Mouse (Mus musculus): Measurements from ENCODE around the gene Gm28047.
"Not testable (repeated sequence)": the region's sequence is repeated elsewhere in the genome, so short reads cannot be mapped to it uniquely, and the experiment has no call there.

Gm28047 gene

DNA sequence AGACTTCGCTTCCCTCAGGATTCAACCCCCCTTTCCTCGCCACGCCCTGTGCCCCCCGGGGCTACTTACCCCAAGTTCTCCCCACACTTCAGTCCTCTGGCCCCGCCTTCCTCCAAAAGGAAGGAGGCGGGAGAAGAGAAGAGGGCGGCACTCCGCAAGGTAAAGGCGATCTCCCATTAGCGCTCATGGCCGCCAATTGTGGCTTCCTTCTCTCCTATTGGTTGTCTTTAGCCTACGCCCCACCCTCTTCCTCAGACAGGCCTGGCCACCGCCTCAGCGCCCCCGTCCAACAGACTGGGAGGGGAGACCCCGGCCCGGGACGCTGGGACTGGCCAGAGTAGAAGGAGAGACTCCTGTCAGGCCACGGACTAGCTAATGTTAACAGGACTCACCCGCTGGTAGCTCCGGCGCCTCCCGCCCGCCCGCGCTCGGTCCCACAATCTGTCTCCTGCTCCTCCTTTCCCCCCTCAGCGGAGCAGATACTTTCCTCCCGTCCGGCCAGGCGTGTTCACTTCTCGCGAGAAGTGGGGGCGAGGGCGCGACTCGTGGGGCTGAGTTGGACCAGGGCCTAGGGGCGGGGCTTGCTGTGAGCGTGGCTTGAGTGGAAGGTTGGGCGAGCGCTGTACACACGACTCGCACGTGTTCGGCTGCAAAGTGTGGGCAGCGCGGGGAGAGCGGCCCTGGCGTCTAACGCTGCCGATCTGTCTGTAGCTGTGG, at the start of gene Gm28047, which contains the start of gene Atf7:
Gm28047 (minus strand) TSS at position 98 of the 717 bp plus-strand sequence.
Atf7 (minus strand) TSS at position 495 of the 717 bp plus-strand sequence.
- peak; percentile 97 for ATAC-seq (ENCODE audit: low TSS enrichment)

DNA sequence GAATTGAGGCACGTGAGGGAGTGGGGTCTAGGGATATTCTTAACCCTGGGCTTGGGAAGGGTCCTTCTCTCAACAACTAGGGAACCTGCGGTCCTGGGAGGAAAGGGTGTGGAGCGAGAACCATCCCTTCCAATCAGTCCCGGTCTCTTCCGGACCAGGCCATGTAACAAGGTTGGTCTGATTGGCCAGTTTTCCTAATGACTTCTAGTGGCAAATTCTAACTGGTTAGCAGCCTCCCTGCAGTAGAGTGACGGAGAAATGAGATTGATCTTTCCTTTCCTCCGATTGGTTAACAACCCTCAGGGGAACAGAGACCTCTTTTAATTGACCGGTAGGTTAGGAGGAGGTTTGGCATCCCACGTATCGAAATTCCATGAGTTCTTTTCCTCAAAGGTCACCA, 48.7 kb upstream of the Gm28047 start:
- ATAC-seq (ENCODE audit: low TSS enrichment) = peak; percentile 60

DNA sequence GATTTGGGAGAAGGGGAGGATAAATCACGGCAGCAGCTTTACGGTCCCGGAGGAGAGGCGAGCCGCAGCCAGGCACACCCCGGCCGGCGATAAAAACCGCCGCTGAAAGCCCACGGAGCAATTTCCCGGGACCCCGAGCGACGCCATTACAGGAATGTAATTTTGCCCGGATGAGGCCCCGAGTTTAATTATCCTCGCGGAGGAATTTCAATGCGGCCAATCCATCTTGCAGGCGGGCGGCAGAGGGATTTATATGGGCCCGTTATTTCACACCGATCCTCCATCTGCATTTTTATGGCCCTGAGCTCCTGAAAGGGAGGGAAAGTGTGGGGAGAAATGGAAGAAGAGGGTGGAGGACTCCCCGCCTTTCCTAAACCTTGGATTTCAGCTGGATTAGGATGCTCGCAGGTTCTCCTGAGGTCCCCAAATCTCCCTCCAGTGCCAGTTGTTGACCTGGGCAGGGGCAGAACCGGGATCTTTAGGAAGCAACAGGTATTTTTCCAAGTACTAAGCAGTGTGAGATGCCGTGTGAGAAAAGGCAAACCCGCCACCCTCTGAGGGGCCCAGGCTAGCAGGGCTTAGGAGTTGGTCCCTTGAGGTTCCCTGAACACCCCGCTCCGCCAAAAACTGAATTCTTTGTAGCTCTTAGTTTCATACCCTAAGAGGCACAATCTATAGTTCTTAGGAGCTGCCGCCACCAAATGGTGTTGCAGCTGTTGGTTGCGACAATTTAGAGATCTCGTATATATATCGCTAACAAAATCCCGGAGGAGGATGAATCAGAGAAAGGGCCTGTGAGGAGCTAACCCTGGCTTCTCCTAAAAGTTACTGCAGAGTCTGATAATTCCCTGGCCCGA, 47.6 kb upstream of the Gm28047 start, which contains the start of gene Atp5g2:
Atp5g2 (minus strand) TSS at position 138 of the 857 bp plus-strand sequence.
- ATAC-seq (ENCODE audit: low TSS enrichment) = no peak

DNA sequence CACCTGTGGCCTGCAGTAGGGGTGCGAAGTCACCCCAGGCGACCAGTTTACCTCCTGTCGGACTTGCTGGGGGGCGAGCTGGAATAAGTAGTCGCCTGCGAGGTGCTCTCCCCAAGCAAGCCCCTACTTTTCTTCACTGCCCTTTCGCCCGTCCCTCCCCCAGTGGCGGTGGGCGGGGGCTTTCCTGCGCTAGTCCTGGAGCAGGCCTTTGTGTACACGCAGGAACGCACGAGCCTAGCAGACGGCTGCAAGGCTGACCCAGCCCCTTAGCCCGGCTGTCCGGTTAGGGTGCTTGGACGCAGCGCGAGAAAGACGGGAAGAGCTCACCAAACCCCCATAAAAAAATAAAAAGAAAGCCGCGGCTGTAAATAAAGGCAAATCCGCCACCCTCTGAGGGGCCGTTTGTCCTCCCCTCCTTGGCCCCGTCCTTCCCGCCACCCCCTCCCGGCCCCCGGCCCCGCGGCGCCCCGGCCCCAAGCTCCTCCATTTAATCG, 46.9 kb upstream of the Gm28047 start:
- ATAC-seq (ENCODE audit: low TSS enrichment) = peak; percentile 5; the same call in 1 of the 2 replicates

DNA sequence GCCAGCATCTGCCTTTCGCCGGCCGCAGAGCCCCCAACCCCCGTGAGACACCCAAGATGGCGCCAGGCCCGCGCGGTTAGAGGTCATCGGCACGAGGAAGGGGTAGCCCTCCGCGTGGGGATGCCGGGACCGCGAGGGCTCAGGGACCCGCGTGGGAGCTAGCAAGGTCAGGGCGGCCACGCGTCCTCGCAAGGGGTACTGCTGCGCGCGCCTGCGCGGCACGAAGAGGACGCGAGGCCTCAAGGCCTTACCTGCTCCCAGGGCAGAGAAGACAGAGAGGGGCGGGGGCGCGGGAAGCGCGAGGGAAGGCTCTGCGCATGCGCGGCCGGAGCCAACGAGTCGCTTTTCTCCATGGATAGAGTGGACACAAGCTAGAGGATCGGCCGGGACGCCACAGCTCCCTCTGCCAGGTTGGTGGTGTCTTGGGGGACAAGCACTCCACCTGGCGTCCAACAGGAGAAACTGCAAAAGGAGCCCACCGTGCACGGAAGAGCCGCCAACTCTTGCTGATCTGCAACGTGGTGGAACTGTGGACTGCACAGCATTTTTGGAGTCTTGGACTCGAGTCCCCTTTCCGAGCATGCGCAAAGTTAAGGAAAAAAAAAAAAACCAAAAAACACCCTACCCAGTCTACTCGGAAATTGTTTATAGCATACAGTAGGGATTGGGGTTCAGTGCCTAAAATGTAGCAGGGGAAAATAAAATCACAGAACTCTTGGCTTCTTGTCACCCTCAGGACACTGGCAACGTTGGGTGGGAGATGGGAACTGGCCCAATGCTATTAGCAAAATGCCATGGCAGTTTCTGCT, 46.1 kb upstream of the Gm28047 start:
- ATAC-seq (ENCODE audit: low TSS enrichment) = peak; percentile 74

DNA sequence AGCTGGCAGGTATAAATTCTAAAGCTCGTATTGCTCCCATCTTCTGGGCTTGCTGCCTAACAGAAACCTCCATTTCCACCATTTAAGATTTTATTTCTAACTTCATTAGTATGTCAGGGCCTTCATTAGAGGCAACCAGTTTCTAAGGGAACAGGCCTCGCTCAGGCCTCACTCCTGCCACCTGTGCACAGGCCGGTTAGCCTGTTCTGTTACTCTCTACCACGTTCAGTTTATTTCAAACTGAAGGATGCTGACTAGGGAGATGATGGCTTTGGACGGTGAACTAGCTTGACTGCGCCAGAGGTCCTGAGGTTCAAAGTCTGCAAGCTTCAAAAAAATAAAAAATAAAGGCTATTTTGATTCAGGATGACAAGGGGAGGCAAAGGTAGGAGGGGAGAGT, 45.4 kb upstream of the Gm28047 start:
- no peak for ATAC-seq (ENCODE audit: low TSS enrichment)

DNA sequence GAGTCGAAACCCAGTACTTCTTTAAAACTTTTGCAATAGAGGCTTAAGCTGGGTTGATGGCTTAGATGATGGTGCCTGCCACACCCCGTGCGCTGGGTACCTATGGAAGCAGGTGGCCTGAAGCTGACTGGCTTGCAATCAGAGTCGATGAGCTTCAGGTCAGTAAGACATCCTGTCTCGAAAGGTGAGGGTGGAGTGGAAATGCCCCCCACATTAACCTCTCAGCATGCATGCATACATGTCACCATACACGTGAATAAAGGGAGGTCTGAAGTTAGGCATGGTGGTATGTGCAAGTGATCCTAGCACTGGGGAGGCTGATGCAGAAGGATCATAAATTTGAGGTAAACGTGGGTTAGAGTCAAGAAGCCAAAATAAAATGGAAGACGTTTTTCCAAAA, 44.7 kb upstream of the Gm28047 start:
- no peak for ATAC-seq (ENCODE audit: low TSS enrichment)

DNA sequence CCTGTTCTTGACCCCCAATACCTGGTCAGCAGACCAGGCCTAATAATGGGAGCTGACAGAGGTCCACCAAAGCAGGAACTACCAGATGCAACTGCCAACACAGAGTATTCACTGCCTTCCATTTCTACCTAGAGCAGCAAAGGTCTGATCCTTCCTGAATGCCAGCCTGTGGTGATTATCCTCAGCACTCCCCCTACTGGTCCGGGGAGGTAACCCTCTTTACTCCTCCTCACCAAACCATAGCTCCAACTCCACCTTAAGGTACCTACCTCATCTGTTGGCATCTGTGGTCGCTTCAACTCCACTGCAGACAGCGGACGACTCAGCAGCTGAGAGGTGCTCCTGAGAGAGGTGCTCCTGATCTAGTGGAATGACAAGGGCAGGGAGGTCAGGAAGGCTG, 40.6 kb upstream of the Gm28047 start:
- ATAC-seq (ENCODE audit: low TSS enrichment) = peak; percentile 71

DNA sequence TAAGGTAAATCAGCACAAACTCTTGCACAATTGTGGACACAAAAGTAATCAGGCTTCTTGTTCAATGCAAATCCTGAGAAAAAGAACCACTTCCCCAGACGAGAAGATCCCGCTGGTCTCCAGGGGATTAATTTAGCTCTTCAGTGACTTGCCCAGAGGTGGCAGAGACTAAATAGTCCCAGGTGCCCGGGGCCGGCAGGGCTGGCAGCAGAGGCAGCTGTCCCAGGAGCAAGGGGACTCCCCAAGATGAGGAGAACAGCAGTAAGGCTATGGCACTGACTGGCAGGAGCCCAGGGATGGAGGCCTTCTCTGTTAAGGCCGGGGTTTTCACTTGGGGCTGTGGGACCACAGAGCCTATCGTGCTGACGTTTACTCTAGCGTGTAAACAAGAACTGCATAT, 39.0 kb upstream of the Gm28047 start:
- no peak for ATAC-seq (ENCODE audit: low TSS enrichment)

DNA sequence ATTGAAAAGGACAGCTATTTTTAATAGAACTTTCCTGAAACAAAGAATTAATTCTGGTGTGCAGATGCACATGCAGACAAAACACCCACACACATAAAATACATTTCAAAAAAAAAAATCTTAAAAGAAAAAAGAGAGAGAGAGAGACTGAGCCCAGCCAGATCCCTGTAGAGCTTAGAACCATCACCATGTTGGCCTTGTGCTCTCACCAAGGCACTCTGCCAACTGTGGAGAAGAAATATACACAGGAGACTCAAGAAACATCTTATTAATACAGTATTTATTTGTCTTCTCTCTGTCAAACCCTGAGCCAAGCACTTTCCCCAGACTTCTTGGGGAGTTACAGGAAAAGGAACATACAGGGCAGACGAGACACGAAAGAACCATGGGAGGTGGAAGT, 37.7 kb upstream of the Gm28047 start:
- not testable (repeated sequence) for ATAC-seq (ENCODE audit: low TSS enrichment)

DNA sequence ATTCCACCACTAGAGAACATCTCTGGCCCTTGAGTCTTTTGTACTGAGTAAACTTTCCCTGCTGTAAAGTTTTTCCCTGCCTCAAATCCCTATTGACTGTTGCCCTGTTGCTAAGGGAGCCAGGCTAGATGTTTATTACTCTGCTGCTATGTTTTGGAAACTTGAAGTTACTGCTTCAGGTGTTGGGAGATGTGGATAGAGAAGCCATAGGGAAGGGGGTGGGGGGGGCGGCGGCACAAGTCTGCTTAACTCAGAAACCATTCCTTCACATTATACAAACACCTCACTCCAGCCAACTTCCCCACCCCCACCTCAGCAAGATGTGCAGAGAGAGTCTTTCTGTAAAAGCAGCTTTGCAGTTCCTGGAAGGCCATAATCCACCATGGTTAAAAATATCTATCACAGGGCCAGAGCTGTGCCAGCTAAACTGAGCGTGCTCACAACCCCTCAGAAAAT, 33.1 kb upstream of the Gm28047 start:
- ATAC-seq (ENCODE audit: low TSS enrichment) = peak; percentile 66

DNA sequence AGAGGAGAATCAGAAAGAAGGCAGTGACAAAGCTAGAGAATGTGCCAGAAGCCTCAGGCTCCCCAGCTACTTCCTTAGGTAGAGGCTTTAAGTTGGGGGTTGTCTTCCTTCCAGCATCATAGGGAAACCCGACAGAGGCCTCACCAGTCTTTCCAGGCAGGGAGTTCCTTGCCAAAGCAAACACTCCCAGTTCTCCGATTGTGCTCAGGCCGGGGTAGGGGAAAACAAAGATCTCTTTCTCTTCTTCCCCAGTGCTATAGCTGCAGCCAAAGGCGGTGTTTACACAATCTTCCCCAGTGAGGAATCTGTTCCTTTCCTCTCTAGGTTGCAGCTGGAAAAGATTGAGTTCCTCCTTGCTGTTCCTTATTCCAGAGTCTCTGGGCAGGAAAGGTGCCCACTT, 31.8 kb upstream of the Gm28047 start:
- peak; percentile 53 for ATAC-seq (ENCODE audit: low TSS enrichment)

DNA sequence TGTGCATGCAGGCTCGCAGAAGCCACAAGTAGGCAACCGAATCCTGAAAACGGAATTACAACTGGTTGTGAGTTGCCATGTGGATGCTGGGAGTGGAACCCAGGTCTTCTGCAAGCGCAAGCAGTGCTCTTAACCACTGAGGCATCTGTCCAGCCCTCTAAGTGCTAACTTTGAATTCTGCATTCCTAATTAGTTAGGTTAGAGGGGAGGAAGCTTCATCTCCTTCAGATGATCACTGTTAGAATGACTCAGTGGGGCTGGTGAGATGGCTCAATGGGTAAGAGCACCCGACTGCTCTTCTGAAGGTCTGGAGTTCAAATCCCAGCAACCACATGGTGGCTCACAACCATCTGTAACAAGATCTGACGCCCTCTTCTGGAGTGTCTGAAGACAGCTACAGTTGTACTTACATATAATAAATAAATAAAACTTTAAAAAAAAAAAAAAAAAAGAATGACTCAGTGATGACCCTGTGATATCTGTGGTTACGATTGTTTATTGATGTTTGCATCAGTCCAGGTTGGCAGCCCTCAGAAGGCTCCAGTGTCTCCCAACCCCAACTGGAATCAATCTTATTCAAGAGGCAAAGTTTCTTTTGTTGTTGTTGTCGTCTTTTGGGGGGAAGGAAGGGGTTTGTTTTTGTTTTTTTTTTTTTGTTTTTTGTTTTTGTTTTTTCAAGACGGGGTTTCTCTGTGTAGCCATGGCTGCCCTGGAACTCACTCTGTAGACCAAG, 27.2 kb upstream of the Gm28047 start:
- not testable (repeated sequence) for ATAC-seq (ENCODE audit: low TSS enrichment)

DNA sequence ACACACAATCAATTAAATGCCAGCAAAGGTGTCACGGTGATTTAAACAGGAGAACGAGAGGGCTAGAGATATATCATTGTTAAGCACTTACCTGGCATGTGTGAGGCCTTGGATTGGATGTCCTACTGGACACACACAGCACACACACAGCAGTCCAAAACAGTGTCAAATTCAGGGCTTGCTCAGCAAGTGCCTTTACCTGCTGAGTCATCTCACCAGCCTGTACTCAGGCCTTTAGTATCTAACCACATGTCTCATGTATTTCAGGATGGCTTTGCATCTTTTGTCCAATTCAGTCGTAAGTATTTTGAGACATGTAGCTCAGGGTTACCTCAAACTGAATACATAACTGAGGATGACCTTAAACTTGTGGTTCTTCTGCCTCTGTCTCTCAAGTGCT, 26.2 kb upstream of the Gm28047 start:
- no peak for ATAC-seq (ENCODE audit: low TSS enrichment)

DNA sequence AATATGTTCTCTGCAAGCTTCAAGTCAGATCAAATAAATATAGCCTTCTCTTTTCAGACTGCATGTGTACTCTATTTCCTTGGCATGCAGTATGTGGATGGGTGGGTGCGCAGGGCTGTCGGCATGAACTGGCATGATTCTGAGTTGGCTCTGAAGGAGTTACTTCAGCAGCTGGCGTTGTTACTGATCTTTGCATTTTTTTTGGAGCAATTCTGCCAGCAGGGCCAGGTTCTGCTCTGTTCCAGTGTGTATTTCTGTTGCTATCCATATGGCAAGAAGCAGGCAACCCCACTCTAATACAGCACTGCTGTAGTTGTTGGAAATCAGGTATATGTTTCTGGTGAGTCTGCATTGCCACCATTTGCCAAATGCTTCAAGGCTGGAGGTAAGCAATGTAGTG, 10.9 kb upstream of the Gm28047 start:
- ATAC-seq (ENCODE audit: low TSS enrichment) = peak; percentile 88

DNA sequence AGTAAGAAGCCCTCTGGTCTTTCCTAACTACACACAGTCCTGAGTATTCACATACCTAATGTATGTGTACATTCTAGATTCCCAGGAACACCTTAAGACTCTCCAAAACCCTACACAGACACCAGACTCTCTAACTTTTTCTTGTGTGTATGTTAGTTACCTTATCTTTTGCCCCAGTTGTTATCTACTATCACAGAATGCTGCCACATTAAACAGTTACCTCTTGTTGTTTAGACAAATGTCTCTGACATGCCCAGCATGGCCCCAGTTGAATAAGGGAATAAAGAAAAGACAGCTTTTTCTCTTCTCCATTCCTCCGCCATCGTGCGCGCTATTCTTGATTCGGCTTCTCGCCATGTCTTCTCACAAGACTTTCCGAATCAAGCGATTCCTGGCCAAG, 9.8 kb upstream of the Gm28047 start:
- ATAC-seq (ENCODE audit: low TSS enrichment) = no peak

DNA sequence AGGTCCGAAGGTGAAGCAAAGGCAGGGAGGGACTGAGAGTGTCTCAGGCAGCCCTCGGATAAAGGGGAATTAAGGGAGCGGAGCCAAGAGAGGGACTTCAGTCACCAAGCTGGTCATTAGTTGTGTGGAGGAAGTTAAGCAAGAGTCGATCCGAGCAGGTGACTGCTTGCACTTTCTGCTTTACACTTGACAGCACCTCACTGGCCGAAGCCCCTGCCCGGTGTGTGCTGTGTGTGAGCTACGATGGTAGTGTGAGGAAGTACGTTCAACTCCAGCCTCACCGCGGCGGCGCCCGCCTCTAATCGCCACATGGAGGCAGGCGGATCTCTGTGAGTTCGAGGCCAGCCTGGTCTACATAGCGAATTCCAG, 804 bp upstream of the Gm28047 start:
- ATAC-seq (ENCODE audit: low TSS enrichment) = no peak

DNA sequence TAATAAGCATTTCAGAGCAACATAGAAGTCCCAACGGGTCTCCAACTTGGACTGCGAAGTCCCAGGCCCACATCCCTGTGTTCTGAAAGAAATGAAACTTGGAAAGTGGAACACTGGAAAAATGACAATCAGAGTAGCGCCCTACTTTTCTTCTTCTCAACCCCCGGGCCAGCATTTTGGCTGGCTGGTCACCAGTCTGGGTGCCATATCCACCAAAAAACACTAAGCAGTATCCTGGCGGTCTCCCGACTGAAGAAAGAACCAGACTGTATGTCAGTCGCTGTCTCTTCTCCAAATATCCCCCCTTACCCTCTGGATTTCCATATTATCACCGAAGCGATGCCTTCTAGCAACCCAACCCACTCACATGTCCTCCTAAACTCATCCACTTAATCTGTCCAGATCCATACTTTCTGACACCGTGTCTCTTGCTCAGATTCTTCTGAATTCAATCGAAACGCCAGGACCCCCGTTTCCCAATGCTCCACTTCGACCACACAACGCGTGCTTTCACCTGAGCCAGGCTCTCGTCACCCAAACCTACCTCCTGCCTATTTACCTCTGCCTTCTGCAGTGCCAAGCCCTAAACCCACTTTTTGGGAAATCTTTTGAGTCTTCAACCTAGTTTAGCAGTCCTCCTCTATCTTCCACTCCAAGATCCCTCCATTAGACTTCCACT, 437 bp downstream of the Gm28047 start:
- 0 out of 2 replicates have a peak, but pooled peaks have one; percentile 10 for ATAC-seq (ENCODE audit: low TSS enrichment)

DNA sequence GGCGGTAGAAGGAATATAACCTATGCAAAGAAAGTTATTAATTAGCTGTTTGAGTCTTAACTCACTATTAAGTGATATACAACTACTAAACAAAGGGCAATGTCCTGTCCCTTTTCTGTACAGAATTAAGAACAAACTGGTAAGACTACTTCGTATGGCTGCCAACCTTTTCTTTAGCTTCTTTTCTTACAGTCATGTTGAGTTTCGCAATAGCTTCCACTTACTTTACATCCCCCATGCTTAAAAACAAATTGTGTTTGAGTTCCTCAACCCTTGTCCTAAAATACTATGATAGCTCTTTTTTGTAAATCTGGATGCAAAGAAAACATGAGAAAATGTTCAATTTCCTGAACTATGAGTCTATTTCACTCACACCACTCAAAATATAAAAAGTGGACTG, 1.7 kb downstream of the Gm28047 start:
- ATAC-seq (ENCODE audit: low TSS enrichment) = no peak

DNA sequence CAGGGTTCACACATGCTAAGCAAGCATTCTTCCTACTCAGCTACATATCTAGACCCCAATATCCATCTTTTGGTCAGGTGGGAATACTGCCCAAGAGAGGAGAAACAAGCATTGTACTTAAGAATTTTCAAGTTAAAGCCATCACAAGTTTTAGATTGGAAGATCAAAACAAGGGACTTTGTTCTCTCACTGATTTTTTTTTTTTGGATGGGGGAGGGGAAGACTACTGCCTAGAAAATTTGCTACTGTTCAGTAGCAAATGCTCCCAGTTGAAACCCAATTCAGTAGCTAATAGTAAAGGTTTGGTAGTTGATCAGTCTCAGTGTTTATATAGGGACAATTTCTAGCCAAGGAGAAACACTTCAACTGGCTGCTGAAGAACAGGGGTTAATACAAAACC, 2.3 kb downstream of the Gm28047 start:
- ATAC-seq (ENCODE audit: low TSS enrichment) = no peak

DNA sequence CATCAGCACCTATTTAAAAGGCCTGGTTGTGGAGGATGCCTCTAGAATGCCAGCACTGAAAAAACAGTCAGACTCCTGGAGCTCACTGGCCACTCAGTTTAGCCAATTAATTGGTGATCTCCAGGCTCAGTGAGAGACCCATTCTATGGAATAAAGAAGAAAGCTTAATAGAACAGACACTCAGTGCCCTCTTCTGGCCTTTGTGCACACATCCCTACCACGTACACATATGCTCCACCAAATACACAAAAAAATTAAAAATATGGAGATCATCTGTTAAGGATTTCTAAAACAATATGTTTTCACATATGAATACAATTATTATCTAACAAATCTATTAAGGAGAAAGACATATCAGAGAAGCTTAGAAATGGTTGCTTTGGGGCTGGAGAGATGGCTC, 4.1 kb downstream of the Gm28047 start:
- no peak for ATAC-seq (ENCODE audit: low TSS enrichment)
